Mouse (Mus musculus) heart, embryonic 11.5 days (tissue): ENCODE measurements at regions not wholly inside any gene's neighbourhood (a gene's known extent, or its start where the extent isn't known, plus 50 kb on each side); places are given as distances from the start of the nearest gene placed in this dataset.

Experiments
- ATAC-seq: fragments of 200-750 bp; cut with Nextera tagmentation; replicated peaks from 2 replicates; pipeline ENCODE4 v1.8.0; 2017; ENCODE audit warnings: moderate library complexity; ENCODE audit not compliant: insufficient number of reproducible peaks, low FRiP score, low TSS enrichment
- H3K27ac ChIP-seq: fragments of 300-500 bp; sonication (generic); 2 replicates; pipeline ENCODE4 v1.5.1; 2014; ENCODE audit warnings: mild to moderate bottlenecking, low read depth, low read length
- H3K27me3 ChIP-seq: fragments of 300-500 bp; sonication (generic); 2 replicates; pipeline ENCODE4 v1.6.1; 2014; ENCODE audit warnings: mild to moderate bottlenecking, low read length, mixed read lengths; ENCODE audit not compliant: control insufficient read depth, insufficient read depth
- H3K36me3 ChIP-seq: fragments of 300-500 bp; sonication (generic); 2 replicates; pipeline ENCODE4 v1.6.1; 2014; ENCODE audit warnings: mild to moderate bottlenecking, low read length, moderate library complexity, mixed read lengths; ENCODE audit not compliant: control insufficient read depth, insufficient read depth
- H3K4me1 ChIP-seq: fragments of 300-500 bp; sonication (generic); 2 replicates; pipeline ENCODE4 v1.6.1; 2014; ENCODE audit warnings: low read length; ENCODE audit not compliant: control insufficient read depth, insufficient read depth
- H3K4me2 ChIP-seq: fragments of 300-500 bp; sonication (generic); 2 replicates; pipeline ENCODE4 v1.6.1; 2014; ENCODE audit warnings: mild to moderate bottlenecking, moderate library complexity
- H3K4me3 ChIP-seq: fragments of 300-500 bp; sonication (generic); 2 replicates; pipeline ENCODE4 v1.5.1; 2014; ENCODE audit warnings: low read depth, low read length
- H3K9ac ChIP-seq: fragments of 300-500 bp; sonication (generic); 2 replicates; pipeline ENCODE4 v1.6.1; 2014; ENCODE audit warnings: mild to moderate bottlenecking, low read depth, low read length, moderate library complexity
- H3K9me3 ChIP-seq: fragments of 300-500 bp; sonication (generic); replicated peaks from 2 replicates; pipeline ENCODE4 v1.6.1; 2016; ENCODE audit warnings: low read length; ENCODE audit not compliant: control insufficient read depth
- WGBS: fragments of 180-500 bp; shearing (Covaris S2); extraction: QIAGEN DNeasy Blood & Tissue Kit; methylation state at CpG from one replicate; pipeline ENCODE4 v1.1.7; 2014; ENCODE audit not compliant: insufficient replicate concordance; 5-methylcytosine and 5-hydroxymethylcytosine counted together

DNA sequence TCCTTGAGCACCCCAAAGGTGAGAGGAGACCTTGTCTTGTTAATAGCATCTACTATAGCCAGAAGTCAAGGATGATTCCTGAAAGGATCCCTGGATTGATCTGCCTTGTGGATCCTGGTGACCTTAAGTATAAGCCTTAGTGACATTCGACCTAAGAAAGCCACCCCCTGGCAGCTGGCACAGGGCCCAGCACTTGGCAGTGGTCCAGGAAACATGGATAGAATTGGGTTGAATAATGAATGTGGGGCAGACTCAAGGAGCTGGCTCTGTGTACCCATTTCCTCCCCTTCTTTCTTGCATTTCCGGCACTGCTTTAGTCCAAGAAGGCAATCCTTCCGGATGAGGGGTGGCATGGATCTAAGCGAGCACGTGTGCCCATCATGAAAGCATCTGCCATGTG, 149.0 kb downstream of the Irx5 start:
- no peak overlapping the region for H3K4me2 ChIP-seq
- peaks cover 5% of the 10 kb centered on the region; the same call in 1 of the 2 replicates for H3K4me1 ChIP-seq
- WGBS: 69% methylated on average over 5 of the region's 5 CpGs
- H3K9ac ChIP-seq: no peak overlapping the region
- H3K27me3 ChIP-seq: no peaks in the 10 kb centered on the region
- H3K27ac ChIP-seq: no peak overlapping the region
- H3K36me3 ChIP-seq: no peaks in the 10 kb centered on the region
- H3K4me3 ChIP-seq: no peak overlapping the region
- H3K9me3 ChIP-seq: peaks cover 6% of the 10 kb centered on the region; the same call in 1 of the 2 replicates
- ATAC-seq: no peak

DNA sequence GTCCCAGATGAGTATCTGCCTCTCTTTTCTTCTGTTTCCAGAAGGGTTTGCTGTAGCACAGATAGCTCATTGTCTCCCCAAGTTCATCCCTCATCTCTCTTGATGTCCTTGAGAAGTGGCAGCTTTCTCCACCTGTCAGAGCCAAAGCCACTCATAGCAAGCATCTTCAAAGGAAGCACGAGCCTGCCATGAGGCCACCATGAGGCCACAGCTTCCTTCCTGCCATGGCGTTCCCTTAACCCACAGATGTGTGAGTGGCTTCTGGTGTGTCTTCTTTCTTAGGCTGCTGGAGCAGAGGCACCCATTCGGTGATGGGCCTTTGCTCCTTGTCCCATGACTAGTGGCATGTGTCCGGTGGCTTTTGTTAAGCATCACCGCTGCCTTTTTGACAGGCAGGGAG, 149.5 kb downstream of the Irx5 start:
- H3K9me3 ChIP-seq: peaks cover 6% of the 10 kb centered on the region; the same call in 1 of the 2 replicates
- H3K27ac ChIP-seq: no peak overlapping the region
- WGBS: 76% methylated on average over 5 of the region's 5 CpGs
- ATAC-seq: no peak
- H3K4me3 ChIP-seq: no peak overlapping the region
- H3K4me2 ChIP-seq: no peak overlapping the region
- peaks cover 5% of the 10 kb centered on the region; the same call in 1 of the 2 replicates for H3K4me1 ChIP-seq
- no peak overlapping the region for H3K9ac ChIP-seq
- H3K36me3 ChIP-seq: no peaks in the 10 kb centered on the region
- no peaks in the 10 kb centered on the region for H3K27me3 ChIP-seq

- H3K9ac ChIP-seq: no peak overlapping the region
- H3K9me3 ChIP-seq: peaks cover 6% of the 10 kb centered on the region; the same call in 1 of the 2 replicates
- H3K27me3 ChIP-seq: no peaks in the 10 kb centered on the region
- no peak for ATAC-seq
- 59% methylated on average over 2 of the region's 2 CpGs for WGBS
- H3K4me3 ChIP-seq: no peak overlapping the region
- no peaks in the 10 kb centered on the region for H3K4me1 ChIP-seq
- H3K27ac ChIP-seq: no peak overlapping the region
- H3K36me3 ChIP-seq: no peaks in the 10 kb centered on the region
- no peak overlapping the region for H3K4me2 ChIP-seq
Measured at GRCm38 (mm10) chr8:92515385-92515784, 158.0 kb downstream of the Irx5 start.

DNA sequence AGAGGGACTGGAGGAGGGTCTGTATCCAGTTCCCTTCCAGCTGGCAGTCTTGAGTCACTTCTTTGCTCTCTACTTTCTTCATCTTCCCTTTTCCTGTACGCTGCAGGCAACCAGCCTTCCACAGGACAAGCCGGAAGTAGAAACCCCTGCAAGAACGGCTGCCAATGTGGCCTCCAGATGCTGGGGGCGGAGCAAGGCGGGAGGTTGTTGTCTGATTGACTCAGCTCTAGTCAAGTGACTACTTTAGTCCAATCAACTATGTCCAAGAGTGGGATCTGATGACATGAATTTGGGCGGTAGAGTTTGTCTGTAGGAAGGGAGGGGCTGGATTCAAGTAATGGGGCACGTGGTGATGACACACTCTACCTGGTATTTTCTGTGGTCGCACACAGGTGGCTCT, 156.1 kb upstream of the Irx6 start:
- H3K9me3 ChIP-seq: no peaks in the 10 kb centered on the region
- H3K4me2 ChIP-seq: no peak overlapping the region
- H3K9ac ChIP-seq: no peak overlapping the region
- ATAC-seq: no peak
- H3K4me3 ChIP-seq: no peak overlapping the region
- H3K27me3 ChIP-seq: no peaks in the 10 kb centered on the region
- WGBS: 74% methylated on average over 8 of the region's 8 CpGs
- no peaks in the 10 kb centered on the region for H3K4me1 ChIP-seq
- no peaks in the 10 kb centered on the region for H3K36me3 ChIP-seq
- no peak overlapping the region for H3K27ac ChIP-seq

- Histone ChIP-seq H3K4me3 (no peak overlapping the region), H3K9ac (no peak overlapping the region), H3K9me3 (no peaks in the 10 kb centered on the region), H3K4me2 (no peak overlapping the region), H3K36me3 (no peaks in the 10 kb centered on the region), H3K27me3 (no peaks in the 10 kb centered on the region), H3K4me1 (no peaks in the 10 kb centered on the region), H3K27ac (no peak overlapping the region)
- WGBS: 73% methylated on average over 3 of the region's 3 CpGs
- no peak for ATAC-seq
Measured at GRCm38 (mm10) chr8:92518486-92518885, 155.6 kb upstream of the Irx6 start.

- 85% methylated on average over 6 of the region's 6 CpGs for WGBS
- Histone ChIP-seq H3K27ac (no peak overlapping the region), H3K9ac (no peak overlapping the region), H3K4me3 (no peak overlapping the region), H3K9me3 (no peaks in the 10 kb centered on the region), H3K36me3 (no peaks in the 10 kb centered on the region), H3K4me2 (no peak overlapping the region), H3K4me1 (no peaks in the 10 kb centered on the region), H3K27me3 (no peaks in the 10 kb centered on the region)
- ATAC-seq: no peak
Measured at GRCm38 (mm10) chr8:92522519-92522918, 151.6 kb upstream of the Irx6 start.

DNA sequence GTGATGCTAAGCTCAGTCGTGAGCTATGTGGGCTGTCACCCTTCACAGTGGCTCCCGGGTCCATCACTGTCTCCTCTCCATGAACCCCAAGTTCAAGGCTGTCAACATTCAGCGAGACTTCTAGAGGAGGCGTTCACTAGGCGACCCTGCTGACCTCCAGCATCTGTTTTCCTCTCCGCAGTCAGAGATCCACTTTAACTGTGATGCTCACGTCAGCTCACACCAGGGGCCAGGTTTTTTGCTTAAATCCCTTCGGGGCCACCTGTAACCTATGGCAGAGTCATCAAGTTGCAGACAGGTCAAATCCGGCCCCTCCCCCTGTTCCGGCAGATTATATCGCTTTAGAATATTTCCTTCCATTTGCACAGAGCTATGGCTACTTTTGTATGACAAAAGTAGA, 144.3 kb upstream of the Irx6 start:
- Histone ChIP-seq H3K9me3 (no peaks in the 10 kb centered on the region), H3K36me3 (no peaks in the 10 kb centered on the region), H3K27ac (no peak overlapping the region), H3K27me3 (no peaks in the 10 kb centered on the region), H3K4me3 (no peak overlapping the region), H3K4me2 (no peak overlapping the region), H3K9ac (no peak overlapping the region), H3K4me1 (no peaks in the 10 kb centered on the region)
- no peak for ATAC-seq
- 72% methylated on average over 11 of the region's 11 CpGs for WGBS

DNA sequence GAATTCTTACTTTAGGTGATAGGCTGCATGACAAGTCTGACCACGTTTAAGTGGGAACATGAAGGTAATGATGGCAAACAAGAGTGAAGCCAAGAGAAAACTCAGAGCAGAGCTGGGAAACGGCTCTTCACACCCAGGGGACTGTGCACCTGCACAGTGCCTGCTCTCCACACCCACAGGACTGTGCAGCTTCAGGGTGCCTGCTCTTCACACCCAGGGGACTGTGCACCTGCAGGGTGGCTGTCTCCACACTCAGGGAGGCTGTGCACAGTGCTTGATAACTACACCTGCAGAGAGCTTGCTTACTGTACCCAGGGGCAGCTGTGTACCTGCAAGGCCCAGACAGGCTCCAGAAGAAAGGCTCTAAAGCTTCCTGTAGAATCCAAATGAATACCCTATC, 133.5 kb upstream of the Irx6 start:
- no peak overlapping the region for H3K4me3 ChIP-seq

GRCm38 (mm10) chr8:92545347-92546059, 128.6 kb upstream of the Irx6 start:
- Histone ChIP-seq H3K27me3 (no peaks in the 10 kb centered on the region), H3K9me3 (no peaks in the 10 kb centered on the region), H3K4me1 (no peaks in the 10 kb centered on the region), H3K9ac (no peak overlapping the region), H3K27ac (no peak overlapping the region), H3K36me3 (no peaks in the 10 kb centered on the region), H3K4me2 (no peak overlapping the region), H3K4me3 (no peak overlapping the region)
- 52% methylated on average over 17 of the region's 17 CpGs for WGBS
- ATAC-seq: no peak

More for the DNA sequence above, 133.5 kb upstream of the Irx6 start:
- no peak overlapping the region for H3K9ac ChIP-seq
- H3K4me2 ChIP-seq: no peak overlapping the region
- H3K9me3 ChIP-seq: no peaks in the 10 kb centered on the region
- H3K4me1 ChIP-seq: no peaks in the 10 kb centered on the region
- H3K27me3 ChIP-seq: no peaks in the 10 kb centered on the region
- WGBS: 42% methylated on average over 2 of the region's 2 CpGs
- no peaks in the 10 kb centered on the region for H3K36me3 ChIP-seq
- no peak overlapping the region for H3K27ac ChIP-seq
- ATAC-seq: no peak
